Mouse (Mus musculus): ENCODE results near the gene Dnal4. TPM values are rescaled to one million over a fixed set of nuclear protein-coding genes. Genes with fewer than 3 reads are reported as not detected.
A peak's percentile ranks its signal among the peaks of the same experiment; 100 is the strongest.

The Dnal4 gene
- polyA plus RNA-seq, 2 experiments = 5.5 to 6.3 TPM

DNA sequence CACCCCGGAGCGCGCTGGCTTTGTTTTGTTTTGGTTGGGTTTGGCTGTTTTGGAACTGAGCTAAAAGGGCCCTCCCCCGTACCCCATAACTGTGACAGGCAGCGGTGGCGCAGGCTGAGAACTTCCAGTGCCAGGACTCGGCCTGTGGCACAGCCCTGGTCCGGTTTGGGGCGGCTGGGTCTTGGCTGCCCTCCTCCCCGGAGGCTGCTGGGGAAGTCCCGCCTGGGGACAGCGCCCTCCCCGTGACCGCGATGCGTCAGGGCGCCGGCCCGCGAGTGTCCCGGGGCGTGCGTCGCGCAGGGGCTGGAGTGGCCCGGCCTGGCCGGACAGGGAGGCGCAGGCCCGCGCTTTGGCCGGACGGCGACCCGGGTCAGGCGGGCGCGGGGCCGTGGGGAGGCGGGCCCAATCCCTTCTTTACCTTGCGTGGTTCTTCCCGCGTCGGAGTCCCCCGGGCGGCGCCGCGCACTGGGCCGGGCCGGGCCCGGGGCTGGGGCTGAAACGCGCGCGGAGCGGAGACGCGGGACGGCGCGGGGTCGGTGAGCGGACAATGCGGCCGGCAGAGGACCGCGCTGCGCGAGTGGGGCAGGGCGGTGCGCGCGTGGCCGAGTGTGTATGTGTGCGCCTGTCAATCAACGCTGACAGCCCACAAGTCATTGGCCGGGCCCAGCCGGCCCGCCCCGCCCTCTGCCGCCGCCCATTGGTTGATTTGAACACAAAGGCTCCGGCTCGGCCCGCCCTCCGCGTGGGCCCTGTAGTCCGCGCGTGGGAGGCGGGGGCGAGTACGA is 35.5 kb downstream of the Dnal4 start, which contains the start of gene Sun2:
Gene Sun2, minus strand, starts transcription at position 616 of the 785 bp plus-strand sequence.
- WGBS (ENCODE audit: insufficient replicate concordance) = under 1% methylated on average over 82 of the region's 93 CpGs
- peak; percentile 28; the same call in 1 of the 2 replicates for TF ChIP-seq CTCF (IDR thresholded peaks at IDR 0.05; ENCODE audit: low read depth)
- no peak; the same call in 1 of the 2 replicates for TF ChIP-seq EP300 (IDR thresholded peaks at IDR 0.05; ENCODE audit: low read depth)
- H3K9me3 ChIP-seq (ENCODE audit: control insufficient read depth, low read length) = no peaks in the 10 kb centered on the region

DNA sequence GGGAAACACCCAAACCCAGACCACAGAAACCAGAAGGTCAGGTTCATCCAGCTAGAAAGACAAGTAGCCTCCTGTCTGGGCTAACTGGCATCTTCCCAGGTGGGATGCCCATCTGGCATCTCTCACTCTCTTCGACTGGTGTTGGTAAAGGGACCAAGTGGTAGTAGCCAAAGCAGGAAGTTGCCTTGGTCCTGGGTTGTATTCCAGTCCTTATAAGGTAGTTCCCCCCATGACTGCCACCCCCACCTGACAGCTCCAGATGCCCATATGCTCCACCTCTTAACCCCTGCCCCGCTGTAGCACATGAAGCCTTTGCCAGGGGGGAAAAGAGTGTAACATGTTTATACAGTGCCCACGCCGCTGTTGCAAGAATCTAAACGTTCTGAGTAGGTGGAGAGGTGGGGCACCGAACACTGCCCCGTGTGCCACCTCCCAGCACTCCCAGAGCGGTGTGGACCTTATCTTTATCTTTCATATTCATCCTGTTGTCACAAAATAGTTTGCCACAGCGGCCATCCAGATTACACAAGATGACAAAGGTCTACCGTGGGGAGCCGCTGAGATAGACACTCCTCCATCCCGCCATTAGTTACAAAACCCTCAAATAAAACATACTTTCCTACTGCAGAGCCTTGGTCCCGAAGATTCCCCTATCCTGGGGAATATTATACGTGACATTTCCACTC is 36.3 kb downstream of the Dnal4 start:
- Histone ChIP-seq H3K9me3 (ENCODE audit: control insufficient read depth, low read length) (no peaks in the 10 kb centered on the region), H3K9ac (replicated peaks) (peak overlapping the region; percentile 74), H3K27ac (no peak overlapping the region), H3K36me3 (replicated peaks; ENCODE audit: control insufficient read depth, insufficient read depth, low read depth) (peaks cover 3% of the 10 kb centered on the region; the same call in 1 of the 2 replicates), H3K4me2 (ENCODE audit: low read depth) (peak overlapping the region; percentile 98), H3K4me1 (replicated peaks; ENCODE audit: control insufficient read depth in 2 of 2, insufficient read depth in 2 of 2, low read length in 1 of 2) (peaks cover 15 to 16% of the 10 kb centered on the region in 2 experiments), H3K4me3 (ENCODE audit: insufficient read depth in 1 of 2, low read depth in 2 of 2, low read length in 2 of 2) (peak overlapping the region; percentile 77 to 86), H3K27me3 (ENCODE audit: control insufficient read depth, insufficient read depth, low read length) (no peaks in the 10 kb centered on the region)
- no peak for TF ChIP-seq CTCF (IDR thresholded peaks at IDR 0.05; ENCODE audit: low read depth)
- 6% methylated on average over 14 of the region's 14 CpGs for WGBS (ENCODE audit: insufficient replicate concordance)
- DNase-seq (ENCODE audit: low read depth in 3 of 3, low spot score in 3 of 3) (peak in 1 of 3 experiments; percentile 52), ATAC-seq (ENCODE audit: insufficient read depth) (no peak)

More for the DNA sequence above, 35.5 kb downstream of the Dnal4 start, which contains the start of gene Sun2:
- Histone ChIP-seq H3K4me1 (replicated peaks; ENCODE audit: control insufficient read depth in 2 of 2, insufficient read depth in 2 of 2, low read length in 1 of 2) (peaks cover 15 to 16% of the 10 kb centered on the region in 2 experiments), H3K36me3 (replicated peaks; ENCODE audit: control insufficient read depth, insufficient read depth, low read depth) (peaks cover 3% of the 10 kb centered on the region; the same call in 1 of the 2 replicates), H3K27ac (peak within 1 kb of the TSS; percentile 16; the same call in 1 of the 2 replicates), H3K27me3 (ENCODE audit: control insufficient read depth, insufficient read depth, low read length) (no peaks in the 10 kb centered on the region), H3K4me2 (ENCODE audit: low read depth) (peak within 1 kb of the TSS; percentile 98), H3K9ac (replicated peaks) (peak within 1 kb of the TSS; percentile 74), H3K4me3 (ENCODE audit: insufficient read depth in 1 of 2, low read depth in 2 of 2, low read length in 2 of 2) (peak within 1 kb of the TSS; percentile 77 to 86)
- peak; percentile 70 to 80 (median 70) for DNase-seq (ENCODE audit: low read depth in 3 of 3, low spot score in 3 of 3)
- ATAC-seq (ENCODE audit: insufficient read depth) = peak; percentile 90

DNA sequence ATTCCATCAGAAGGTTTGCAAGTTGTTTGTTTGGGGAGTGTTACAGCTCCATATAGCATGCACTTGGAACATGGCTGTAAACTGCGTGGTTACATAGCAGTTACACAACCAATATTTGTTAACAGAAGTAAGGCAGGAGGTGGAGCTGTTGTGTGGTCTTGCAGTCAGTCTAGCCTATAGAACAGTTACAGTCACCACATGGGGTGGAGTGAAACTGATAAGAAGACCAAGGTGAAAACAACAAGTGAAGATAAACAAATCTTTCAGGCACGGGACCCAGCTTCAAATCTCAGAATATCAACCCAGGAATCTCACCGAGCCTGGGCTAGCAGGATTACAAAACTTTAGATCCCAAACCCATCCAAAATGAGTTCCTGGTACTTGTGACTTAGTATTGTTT is 36.9 kb downstream of the Dnal4 start:
- no peak for ATAC-seq (ENCODE audit: insufficient read depth)
- no peak overlapping the region for H3K27ac ChIP-seq

DNA sequence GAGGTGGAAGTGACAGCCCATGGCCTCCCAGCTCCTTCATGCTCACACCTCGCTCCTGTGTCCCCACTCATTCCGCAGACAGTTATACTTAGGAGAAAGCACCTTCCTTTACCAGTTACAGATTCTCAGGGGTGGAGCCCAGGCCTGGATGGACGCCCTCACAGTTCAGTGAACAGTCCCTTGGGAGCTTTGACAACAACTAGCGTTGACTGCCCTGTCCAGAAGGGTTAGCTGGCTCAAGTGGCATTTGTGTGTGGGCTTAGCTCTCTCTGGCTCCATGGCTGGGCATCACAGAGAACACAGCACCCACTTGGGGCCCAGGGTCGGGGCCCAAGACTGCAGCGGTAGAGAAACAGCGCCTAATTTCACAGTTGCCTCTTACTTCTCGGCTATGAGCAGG is 43.3 kb downstream of the Dnal4 start:
- Histone ChIP-seq H3K27me3 (ENCODE audit: control insufficient read depth, insufficient read depth, low read length) (no peaks in the 10 kb centered on the region), H3K4me2 (ENCODE audit: low read depth) (no peak overlapping the region), H3K36me3 (replicated peaks; ENCODE audit: control insufficient read depth, insufficient read depth, low read depth) (peaks cover 3% of the 10 kb centered on the region; the same call in 1 of the 2 replicates), H3K9ac (replicated peaks) (no peak overlapping the region), H3K27ac (no peak overlapping the region), H3K4me1 (replicated peaks; ENCODE audit: control insufficient read depth in 2 of 2, insufficient read depth in 2 of 2, low read length in 1 of 2) (no peaks in the 10 kb centered on the region), H3K4me3 (ENCODE audit: insufficient read depth in 1 of 2, low read depth in 2 of 2, low read length in 2 of 2) (no peak overlapping the region), H3K9me3 (ENCODE audit: control insufficient read depth, low read length) (no peaks in the 10 kb centered on the region)
- DNase-seq (ENCODE audit: low read depth in 3 of 3, low spot score in 3 of 3) (no peak), ATAC-seq (ENCODE audit: insufficient read depth) (no peak)
- TF ChIP-seq CTCF (IDR thresholded peaks at IDR 0.05; ENCODE audit: low read depth) (no peak), EP300 (IDR thresholded peaks at IDR 0.05; ENCODE audit: low read depth) (no peak)
- WGBS (ENCODE audit: insufficient replicate concordance) = 74% methylated on average over 8 of the region's 8 CpGs

More for the DNA sequence above, 36.9 kb downstream of the Dnal4 start:
- Histone ChIP-seq H3K4me3 (ENCODE audit: insufficient read depth in 1 of 2, low read depth in 2 of 2, low read length in 2 of 2) (no peak overlapping the region; a peak in 1 of 4 replicates), H3K9ac (replicated peaks) (no peak overlapping the region), H3K36me3 (replicated peaks; ENCODE audit: control insufficient read depth, insufficient read depth, low read depth) (peaks cover 3% of the 10 kb centered on the region; the same call in 1 of the 2 replicates), H3K4me1 (replicated peaks; ENCODE audit: control insufficient read depth in 2 of 2, insufficient read depth in 2 of 2, low read length in 1 of 2) (peaks cover 15 to 16% of the 10 kb centered on the region in 2 experiments), H3K9me3 (ENCODE audit: control insufficient read depth, low read length) (no peaks in the 10 kb centered on the region), H3K27me3 (ENCODE audit: control insufficient read depth, insufficient read depth, low read length) (no peaks in the 10 kb centered on the region), H3K4me2 (ENCODE audit: low read depth) (peak overlapping the region; percentile 98; the same call in 1 of the 2 replicates)
- no peak for TF ChIP-seq EP300 (IDR thresholded peaks at IDR 0.05; ENCODE audit: low read depth)
- no peak for TF ChIP-seq CTCF (IDR thresholded peaks at IDR 0.05; ENCODE audit: low read depth)
- WGBS (ENCODE audit: insufficient replicate concordance) = 18% methylated on average over 3 of the region's 3 CpGs
- peak in 1 of 3 experiments; percentile 37 for DNase-seq (ENCODE audit: low read depth in 3 of 3, low spot score in 3 of 3)

DNA sequence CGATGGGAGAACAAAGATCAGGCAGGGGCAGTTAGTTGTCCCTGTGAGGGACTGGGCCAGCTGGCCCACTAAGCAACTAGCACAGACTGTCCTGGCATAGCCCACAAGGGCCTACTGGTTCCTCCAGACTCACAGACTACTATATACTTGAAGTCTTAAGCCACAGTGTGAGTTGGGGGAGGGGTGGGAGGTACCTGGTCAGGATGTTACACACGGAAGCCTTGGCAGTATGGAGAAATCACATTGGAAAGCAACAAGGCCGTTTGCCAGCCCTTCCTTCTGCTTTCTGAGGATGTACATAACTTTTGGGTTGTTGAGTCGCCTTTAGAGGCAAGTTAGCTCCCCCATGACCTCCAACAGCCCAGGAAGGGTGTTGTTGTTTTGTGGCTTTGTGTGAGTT is 44.0 kb downstream of the Dnal4 start:
- Histone ChIP-seq H3K9me3 (ENCODE audit: control insufficient read depth, low read length) (no peaks in the 10 kb centered on the region), H3K4me2 (ENCODE audit: low read depth) (no peak overlapping the region), H3K36me3 (replicated peaks; ENCODE audit: control insufficient read depth, insufficient read depth, low read depth) (peaks cover 3% of the 10 kb centered on the region; the same call in 1 of the 2 replicates), H3K27me3 (ENCODE audit: control insufficient read depth, insufficient read depth, low read length) (no peaks in the 10 kb centered on the region), H3K9ac (replicated peaks) (no peak overlapping the region), H3K27ac (no peak overlapping the region), H3K4me3 (ENCODE audit: insufficient read depth in 1 of 2, low read depth in 2 of 2, low read length in 2 of 2) (no peak overlapping the region), H3K4me1 (replicated peaks; ENCODE audit: control insufficient read depth in 2 of 2, insufficient read depth in 2 of 2, low read length in 1 of 2) (no peaks in the 10 kb centered on the region)
- DNase-seq (ENCODE audit: low read depth in 3 of 3, low spot score in 3 of 3) = no peak
- no peak for ATAC-seq (ENCODE audit: insufficient read depth)
- WGBS (ENCODE audit: insufficient replicate concordance) = 59% methylated on average over 4 of the region's 4 CpGs
- no peak for TF ChIP-seq CTCF (IDR thresholded peaks at IDR 0.05; ENCODE audit: low read depth)
- TF ChIP-seq EP300 (IDR thresholded peaks at IDR 0.05; ENCODE audit: low read depth) = no peak
